Mouse (Mus musculus) naive thymus-derived CD4-positive, alpha-beta T cell, adult 2 months (primary cell): ENCODE measurements around the gene Olfr1353.
"Not testable (repeated sequence)": the region's sequence is repeated elsewhere in the genome, so short reads cannot be mapped to it uniquely, and the experiment has no call there.

Experiments
- DNase-seq: peaks from one replicate; pipeline ENCODE4 v3.0.0-alpha.2; 2011; ENCODE audit warnings: low read depth

The Olfr1353 gene

GRCm38 (mm10) chr10:78963009-78963408 lies at the start of gene Olfr1353:
Gene Olfr1353 (plus strand): TSS chr10:78963309.
- DNase-seq, result not testable (repeated sequence)

GRCm38 (mm10) chr10:78950336-78950735 lies 12.8 kb upstream of the Olfr1353 start, which contains the start of gene Olfr8:
Gene Olfr8 (plus strand): TSS chr10:78950636.
- not testable (repeated sequence) for DNase-seq

GRCm38 (mm10) chr10:78980750-78981149 lies 17.6 kb downstream of the Olfr1353 start, which contains the start of gene Olfr1352:
Gene Olfr1352 (plus strand): TSS chr10:78981050.
- DNase-seq, result no peak

- no peak for DNase-seq
These were observed 49.1 kb downstream of the Olfr1353 start, which contains the start of gene Olfr1351 for GRCm38 (mm10) chr10:79012172-79012571. Gene Olfr1351 (plus strand): TSS chr10:79012472.
